Mouse (Mus musculus): ENCODE data around the gene Gm16429.
"Not testable (repeated sequence)": the region's sequence is repeated elsewhere in the genome, so short reads cannot be mapped to it uniquely, and the experiment has no call there.

The Gm16429 gene

DNA sequence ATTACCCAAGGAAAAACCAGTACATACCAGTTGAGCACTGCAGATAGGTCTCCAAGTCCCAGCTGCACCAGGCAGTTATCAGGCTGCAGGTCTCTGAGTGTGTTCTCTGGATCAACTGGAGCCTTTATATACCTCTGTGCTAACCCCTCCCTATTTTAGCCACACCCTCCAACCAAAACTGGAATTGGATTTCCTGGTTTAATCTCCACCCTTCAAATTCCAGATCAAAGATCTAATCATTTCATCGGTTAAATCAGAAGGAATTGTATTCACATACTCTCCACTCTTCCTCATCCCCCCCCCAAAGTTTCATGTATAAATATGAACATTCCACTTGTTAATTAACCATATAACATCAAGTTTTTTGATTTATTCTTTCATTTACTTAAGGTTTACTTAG is at the start of gene Gm16429:
Gene Gm16429 (minus strand): TSS at position 101 of the 400 bp plus-strand sequence.
- not testable (repeated sequence) for DNase-seq (ENCODE audit: low spot score in 2 of 2)
